Mouse (Mus musculus) olfactory bulb, adult 2 months (tissue): ENCODE measurements around the gene Spred1.

Experiments
- CTCF ChIP-seq: fragments of 200-500 bp; IDR thresholded peaks from 2 replicates; pipeline ENCODE4 v1.5.1; 2012; ENCODE audit warnings: low read depth, mild to moderate bottlenecking, low read length, moderate library complexity; ENCODE audit not compliant: insufficient read depth
- POLR2A ChIP-seq: fragments of 200-500 bp; IDR thresholded peaks from 2 replicates; pipeline ENCODE4 v1.6.1; 2012; ENCODE audit warnings: mild to moderate bottlenecking, low read depth, low read length, moderate library complexity; ENCODE audit not compliant: insufficient read depth

DNA sequence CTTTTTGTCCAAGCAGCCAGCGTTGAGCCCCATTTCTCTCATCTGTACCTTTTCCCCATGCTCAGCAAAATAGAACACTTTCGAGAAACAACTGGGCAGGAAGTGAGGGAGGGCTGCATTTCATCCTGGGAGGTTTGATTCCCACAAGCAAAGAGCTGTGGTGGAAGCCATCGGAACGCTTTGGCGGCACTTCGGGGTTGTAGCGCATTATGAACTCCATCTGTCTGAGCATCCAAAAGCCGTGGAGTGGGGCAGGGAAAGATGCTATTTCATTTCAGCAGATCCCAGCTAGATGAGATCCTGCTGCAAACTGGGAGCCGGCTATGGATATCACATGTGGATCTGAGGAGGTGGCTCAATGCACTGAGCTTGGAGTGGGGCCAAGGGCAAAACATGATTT, 101.5 kb downstream of the Spred1 start:
- TF ChIP-seq POLR2A (no peak), CTCF (no peak)
